Mouse (Mus musculus): ENCODE results near the gene Sycp2l. TPM values are rescaled to one million over a fixed set of nuclear protein-coding genes. Genes with fewer than 3 reads are reported as not detected.

The Sycp2l gene
- under 1 TPM in 1 of 2 experiments, not detected in 1; 0.48 TPM for total RNA-seq (2021)
- long read RNA-seq, result 0 reads

GRCm38 (mm10) chr13:41113940-41114339 is at the start of gene Sycp2l:
Gene Sycp2l, plus strand, starts transcription at chr13:41114307.
- DNase-seq (ENCODE audit: low spot score in 2 of 2), result no peak

GRCm38 (mm10) chr13:41067618-41068017 is 46.5 kb upstream of the Sycp2l start:
- DNase-seq (ENCODE audit: low spot score in 2 of 2), result no peak

GRCm38 (mm10) chr13:41071617-41072016 is 42.5 kb upstream of the Sycp2l start:
- no peak for DNase-seq (ENCODE audit: low spot score in 2 of 2)

GRCm38 (mm10) chr13:41073819-41074218 is 40.3 kb upstream of the Sycp2l start:
- DNase-seq (ENCODE audit: low spot score in 2 of 2), result no peak

GRCm38 (mm10) chr13:41077921-41078320 is 36.2 kb upstream of the Sycp2l start:
- DNase-seq (ENCODE audit: low spot score in 2 of 2), result no peak

- DNase-seq (ENCODE audit: low spot score in 2 of 2), result peak in 1 of 2 experiments; percentile 10
These were observed 35.3 kb upstream of the Sycp2l start for GRCm38 (mm10) chr13:41078690-41079420.

DNA sequence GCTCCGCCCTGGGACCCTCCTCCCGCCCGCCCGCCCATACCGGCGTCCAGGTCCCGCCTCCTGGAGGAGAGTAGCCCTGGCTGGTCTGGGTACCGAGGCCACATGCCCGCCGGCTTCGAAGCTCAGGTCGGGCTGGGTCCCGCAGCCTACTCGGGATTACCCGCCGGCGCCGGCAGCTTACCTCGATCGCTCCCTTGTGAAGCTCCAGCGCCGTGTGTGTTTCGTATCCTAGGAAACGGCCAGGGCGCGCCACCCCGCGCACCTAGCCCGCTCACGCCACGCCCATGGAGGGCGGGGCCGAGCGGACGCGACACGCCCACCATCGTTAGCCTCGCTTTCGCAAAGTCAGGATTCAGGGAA is 34.7 kb upstream of the Sycp2l start, which contains the start of gene Mak:
Gene Mak (minus strand): TSS at position 286 of the 360 bp plus-strand sequence.
- peak; percentile 51 to 65 for DNase-seq (ENCODE audit: low spot score in 2 of 2)

DNA sequence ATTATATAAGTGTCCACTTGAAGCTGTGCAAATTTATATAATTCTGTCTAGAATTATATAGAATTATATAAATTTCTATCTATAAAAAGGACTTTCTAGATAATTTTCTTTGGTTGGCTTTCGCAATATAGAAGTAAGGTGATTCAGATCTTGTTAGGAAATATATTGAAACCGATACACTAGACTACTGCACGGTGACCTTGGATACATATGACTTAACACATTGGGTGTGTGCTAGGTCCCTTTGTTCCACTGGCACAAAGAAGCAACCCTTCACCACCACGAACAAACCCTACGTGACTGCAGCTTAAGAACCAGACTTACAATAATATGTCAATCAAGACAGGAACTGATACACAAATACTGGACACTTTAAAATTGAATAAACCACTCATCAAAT is 34.2 kb upstream of the Sycp2l start:
- DNase-seq (ENCODE audit: low spot score in 2 of 2), result no peak

DNA sequence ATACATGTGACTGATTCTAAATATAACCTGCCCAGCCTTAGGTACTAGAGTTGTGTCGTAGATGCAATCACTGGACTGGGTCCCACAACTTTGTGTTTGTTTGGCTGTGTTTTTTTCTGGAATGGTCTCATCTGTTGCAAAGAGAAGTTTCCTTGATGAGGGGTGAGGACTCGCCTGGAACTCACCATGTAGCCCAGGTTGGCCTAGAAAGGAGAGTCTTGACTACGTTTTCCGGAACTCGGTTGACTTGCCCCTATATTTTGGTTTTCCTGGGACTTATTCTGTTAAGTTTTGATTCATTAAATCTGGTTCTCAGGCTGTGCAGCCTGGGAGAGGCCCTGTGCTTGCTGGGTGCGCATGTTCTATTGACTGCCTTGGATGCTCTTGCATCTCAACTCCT is 33.4 kb upstream of the Sycp2l start:
- no peak for DNase-seq (ENCODE audit: low spot score in 2 of 2)

DNA sequence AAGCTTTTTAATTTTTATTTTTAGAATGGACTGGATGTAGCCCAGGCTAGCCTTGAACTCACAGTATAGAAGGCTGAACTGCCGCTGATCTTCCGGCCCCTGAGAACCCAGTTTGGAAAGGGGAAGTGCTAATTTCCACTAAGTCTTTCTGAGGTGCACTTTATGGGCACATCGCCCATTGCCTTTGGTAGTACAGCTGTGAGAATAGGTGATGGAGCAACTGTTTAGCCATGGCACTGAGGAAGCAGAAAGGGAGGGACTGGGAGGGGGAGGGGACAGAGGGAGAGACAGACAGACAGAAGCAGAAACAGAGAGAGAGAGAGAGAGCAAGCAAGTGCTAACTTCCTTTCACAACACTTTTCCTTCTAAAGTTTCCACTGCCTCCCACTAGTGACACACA is 29.6 kb upstream of the Sycp2l start:
- DNase-seq (ENCODE audit: low spot score in 2 of 2), result no peak

- no peak for DNase-seq (ENCODE audit: low spot score in 2 of 2)
These were observed 29.0 kb upstream of the Sycp2l start for GRCm38 (mm10) chr13:41085140-41085539.

DNA sequence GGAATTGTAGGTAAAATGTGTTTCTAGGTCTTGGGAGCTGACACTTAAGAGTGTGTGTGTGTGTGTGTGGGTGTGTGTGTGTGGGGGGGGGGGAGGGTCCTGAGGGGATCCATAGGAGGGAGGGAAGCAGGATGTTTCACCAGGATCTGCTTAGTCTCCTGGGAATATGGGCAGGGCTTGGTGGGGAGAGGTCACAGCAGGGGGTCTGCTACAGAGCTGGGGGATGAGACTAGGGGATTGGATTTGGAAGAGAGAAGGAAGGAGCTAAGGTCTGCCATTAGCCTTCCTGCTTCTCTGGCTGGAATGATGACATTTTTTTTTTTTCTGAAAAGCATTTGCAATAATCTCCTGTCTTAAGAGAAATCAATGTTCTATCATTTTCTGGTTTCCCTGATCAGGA is 25.4 kb upstream of the Sycp2l start:
- DNase-seq (ENCODE audit: low spot score in 2 of 2), result no peak

DNA sequence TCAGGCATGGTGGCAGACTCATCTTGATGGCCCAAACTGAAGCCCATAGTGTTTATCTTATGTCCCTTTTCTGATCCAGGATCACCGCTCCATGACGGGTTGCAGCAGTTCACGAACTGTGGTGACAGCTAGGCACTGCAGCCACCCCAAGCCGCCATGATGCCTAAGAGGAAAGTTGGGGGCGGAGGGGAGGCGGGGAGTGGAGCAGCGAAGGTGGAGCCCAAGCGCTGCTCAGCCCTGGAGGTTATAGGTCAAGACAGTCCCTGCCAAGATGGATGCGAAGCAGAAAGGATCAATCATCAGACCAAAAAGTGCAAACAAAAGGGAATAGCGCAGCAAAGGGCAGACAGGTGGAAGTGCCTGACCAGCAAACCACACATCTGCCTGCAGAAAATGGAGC is 22.8 kb upstream of the Sycp2l start:
- no peak for DNase-seq (ENCODE audit: low spot score in 2 of 2)

DNA sequence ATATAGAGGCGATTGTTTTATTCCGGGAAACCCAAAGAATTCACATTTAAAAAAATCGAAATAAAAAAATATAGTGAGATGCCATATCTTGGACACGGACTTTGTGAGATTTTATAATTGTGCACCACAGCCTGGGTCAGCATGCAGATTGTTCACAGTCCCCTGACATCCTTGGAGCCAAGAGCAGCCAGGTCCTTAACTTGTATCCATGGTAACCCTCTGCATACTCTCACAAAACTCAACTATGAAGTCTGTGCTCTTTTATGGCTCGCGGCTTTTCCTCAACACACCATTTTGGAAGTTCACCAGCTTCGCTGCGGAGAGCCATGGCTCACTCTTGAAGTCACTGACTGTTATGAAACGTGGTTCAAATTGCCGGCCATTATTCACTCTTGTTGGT is 19.9 kb upstream of the Sycp2l start:
- DNase-seq (ENCODE audit: low spot score in 2 of 2), result no peak

DNA sequence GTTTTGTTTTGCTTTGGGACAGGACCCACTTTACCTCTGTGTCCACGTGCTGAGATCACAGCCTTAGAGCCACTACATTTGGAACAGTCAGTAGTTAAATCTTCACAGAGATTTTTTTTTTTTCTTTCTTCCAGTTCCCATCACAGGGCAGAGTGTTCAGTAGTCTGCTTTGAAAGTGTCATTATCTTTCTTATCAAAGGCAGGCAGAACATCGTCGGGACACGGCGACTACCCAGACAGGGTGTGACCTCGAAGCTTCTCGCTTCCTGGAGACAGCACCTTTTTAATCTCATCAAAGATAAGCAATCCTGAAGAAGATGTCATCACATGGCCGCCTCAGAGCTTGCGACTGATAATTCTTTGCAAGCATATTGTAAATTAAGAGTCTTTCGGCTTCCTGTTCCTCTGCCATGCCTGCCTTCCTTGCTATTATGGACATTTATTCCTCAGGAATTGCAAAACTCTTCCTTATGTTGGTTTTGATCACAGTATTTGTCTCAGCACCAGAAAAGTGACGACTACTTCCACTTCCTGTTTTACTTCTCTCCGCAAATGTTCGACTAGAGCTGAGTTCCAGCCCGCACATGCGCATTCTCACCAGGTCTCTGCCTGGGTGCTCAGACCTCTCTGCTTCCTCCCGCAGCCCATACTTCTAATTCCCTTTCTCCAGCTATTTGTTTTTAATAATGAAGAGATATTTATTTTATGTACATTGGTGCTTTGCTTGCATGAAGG is 16.6 kb upstream of the Sycp2l start:
- DNase-seq (ENCODE audit: low spot score in 2 of 2), result no peak

DNA sequence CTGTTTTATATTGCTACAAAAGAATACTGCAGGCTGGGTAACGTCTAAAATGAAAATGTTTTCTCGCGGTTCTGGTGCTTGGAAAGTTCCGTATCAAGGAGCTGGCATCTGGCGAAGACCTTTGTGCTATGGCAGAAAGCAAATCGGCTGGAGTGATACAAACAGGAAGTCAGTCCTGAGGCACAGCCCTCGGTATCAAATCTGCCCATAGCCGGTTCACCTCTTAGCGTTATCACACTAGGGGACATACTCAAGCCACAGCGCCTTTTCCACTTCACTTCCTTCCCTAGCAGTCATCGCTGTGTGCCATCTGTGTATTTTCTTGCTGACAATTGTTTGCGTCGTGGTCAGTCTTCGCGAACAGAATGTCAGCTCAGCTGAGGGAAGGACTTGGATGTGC is 15.8 kb upstream of the Sycp2l start:
- no peak for DNase-seq (ENCODE audit: low spot score in 2 of 2)

DNA sequence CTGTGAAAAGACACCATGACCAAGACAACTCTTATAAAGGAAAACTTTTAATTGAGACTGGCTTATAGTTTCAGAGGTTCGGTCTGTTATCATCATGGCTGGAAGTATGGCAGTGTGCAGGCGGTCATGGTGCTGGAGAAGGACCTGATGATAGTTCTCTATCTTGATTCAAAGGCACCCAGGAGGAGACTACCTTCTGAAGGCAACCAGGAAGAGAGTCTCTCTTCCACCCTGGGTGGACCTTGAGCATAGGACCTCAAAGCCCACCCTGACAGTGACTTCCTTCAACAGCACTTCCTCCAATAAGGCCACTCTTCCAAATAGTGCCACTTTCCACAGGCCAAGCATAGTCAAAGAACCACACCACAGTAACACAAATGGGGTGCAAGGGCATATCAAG is 14.1 kb upstream of the Sycp2l start:
- no peak for DNase-seq (ENCODE audit: low spot score in 2 of 2)

GRCm38 (mm10) chr13:41103841-41104525 is 10.1 kb upstream of the Sycp2l start:
- no peak for DNase-seq (ENCODE audit: low spot score in 2 of 2)

GRCm38 (mm10) chr13:41105541-41105940 is 8.6 kb upstream of the Sycp2l start:
- DNase-seq (ENCODE audit: low spot score in 2 of 2), result no peak

- no peak for DNase-seq (ENCODE audit: low spot score in 2 of 2)
These were observed 3.2 kb upstream of the Sycp2l start, which contains the start of gene Gcm2 for GRCm38 (mm10) chr13:41110935-41111334. Gene Gcm2, minus strand, starts transcription at chr13:41111035.

- DNase-seq (ENCODE audit: low spot score in 2 of 2), result no peak
These were observed 5.2 kb downstream of the Sycp2l start for GRCm38 (mm10) chr13:41119152-41119945.
